Mouse (Mus musculus) liver, postnatal 0 days (tissue): Measurements from ENCODE around the gene Ccl26. TPM values are rescaled to one million over a fixed set of nuclear protein-coding genes. Genes with fewer than 3 reads are reported as not detected.
A peak's percentile ranks its signal among the peaks of the same experiment; 100 is the strongest.

Source experiments
- ATAC-seq: fragments of 200-750 bp; cut with Nextera tagmentation; 2 replicates; pipeline ENCODE4 v1.8.0; 2017; ENCODE audit warnings: mild to moderate bottlenecking, moderate library complexity
- DNase-seq: peaks from one replicate; pipeline ENCODE4 v3.0.0-alpha.2; 2016
- H3K27ac ChIP-seq: fragments of 300-500 bp; sonication (generic); 2 replicates; pipeline ENCODE4 v1.5.1; 2014; ENCODE audit warnings: antibody characterized with exemption, moderate library complexity, mild to moderate bottlenecking, low read depth
- H3K27me3 ChIP-seq: fragments of 300-500 bp; sonication (generic); 2 replicates; pipeline ENCODE4 v1.6.1; 2014; ENCODE audit warnings: low read length, control low read depth, mixed read lengths; ENCODE audit not compliant: insufficient read depth
- H3K36me3 ChIP-seq: fragments of 300-500 bp; sonication (generic); replicated peaks from 2 replicates; pipeline ENCODE4 v1.6.1; 2014; ENCODE audit warnings: mild to moderate bottlenecking, control low read depth, low read length, moderate library complexity, mixed read lengths; ENCODE audit not compliant: insufficient read depth
- H3K4me1 ChIP-seq: fragments of 300-500 bp; sonication (generic); 2 replicates; pipeline ENCODE4 v1.6.1; 2014; ENCODE audit warnings: antibody characterized with exemption, mild to moderate bottlenecking, control low read depth; ENCODE audit not compliant: insufficient read depth
- H3K4me2 ChIP-seq: fragments of 300-500 bp; sonication (generic); 2 replicates; pipeline ENCODE4 v1.6.1; 2014; ENCODE audit warnings: low read depth, mild to moderate bottlenecking, low read length, moderate library complexity, mixed read lengths
- H3K4me3 ChIP-seq: fragments of 300-500 bp; sonication (generic); 2 replicates; pipeline ENCODE4 v1.5.1; 2014; ENCODE audit warnings: low read depth, low read length
- H3K9ac ChIP-seq: fragments of 300-500 bp; sonication (generic); replicated peaks from 2 replicates; pipeline ENCODE4 v1.6.1; 2014; ENCODE audit warnings: mild to moderate bottlenecking, moderate library complexity
- H3K9me3 ChIP-seq: fragments of 300-500 bp; sonication (generic); 2 replicates; pipeline ENCODE4 v1.6.1; 2016; ENCODE audit warnings: mild to moderate bottlenecking, control low read depth, low read length, mixed read lengths
- CTCF ChIP-seq: sonication (generic); IDR thresholded peaks from 2 replicates; pipeline ENCODE4 v1.5.1; 2016; ENCODE audit warnings: antibody characterized with exemption, low read depth
- EP300 ChIP-seq: IDR thresholded peaks from 2 replicates; pipeline ENCODE4 v1.6.1; 2016; ENCODE audit warnings: antibody characterized with exemption, low read depth, mild to moderate bottlenecking
- WGBS: fragments of 180-500 bp; shearing (Covaris S2); extraction: QIAGEN DNeasy Blood & Tissue Kit; methylation state at CpG from one replicate; pipeline ENCODE4 v1.1.7; 2014; ENCODE audit not compliant: insufficient replicate concordance; 5-methylcytosine and 5-hydroxymethylcytosine counted together
- polyA plus RNA-seq: library from polyadenylated mRNA; unstranded; fragments of >200 nt; fragmentation: Nextera tagmentation; extraction: Ambion mirVana; gene quantifications from 2 replicates; pipeline ENCODE4 v1.2.1, GENCODE M21; 2015

The Ccl26 gene
- polyA plus RNA-seq, 1 experiment from 2014 or later, result not detected

DNA sequence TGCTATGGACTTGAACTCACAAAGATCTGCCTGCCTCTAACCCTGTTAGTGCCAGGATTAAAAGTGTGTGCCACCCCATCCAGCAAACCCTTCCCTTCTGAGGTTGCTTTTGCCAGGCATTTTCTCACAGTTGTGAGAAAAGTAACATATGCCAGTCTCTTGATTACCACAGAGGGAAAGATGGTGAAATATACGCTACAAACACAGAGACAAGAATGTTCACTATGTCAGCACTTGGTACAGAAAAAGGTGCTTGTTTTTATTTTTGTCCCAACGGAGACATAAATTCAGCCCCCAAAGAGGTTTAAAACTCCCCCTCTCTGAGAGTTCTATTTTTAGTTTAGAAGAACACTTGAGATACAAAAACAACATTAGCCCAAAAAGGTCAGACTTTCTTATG, 39.3 kb downstream of the Ccl26 start:
- Histone ChIP-seq H3K4me3 (no peak overlapping the region), H3K36me3 (no peaks in the 10 kb centered on the region), H3K9me3 (no peaks in the 10 kb centered on the region), H3K4me1 (no peaks in the 10 kb centered on the region), H3K27ac (no peak overlapping the region), H3K4me2 (no peak overlapping the region), H3K27me3 (no peaks in the 10 kb centered on the region), H3K9ac (no peak overlapping the region)
- DNase-seq (no peak), ATAC-seq (no peak)
- WGBS, result 72% methylated on average over 2 of the region's 2 CpGs
- TF ChIP-seq EP300, result no peak
- no peak for TF ChIP-seq CTCF

DNA sequence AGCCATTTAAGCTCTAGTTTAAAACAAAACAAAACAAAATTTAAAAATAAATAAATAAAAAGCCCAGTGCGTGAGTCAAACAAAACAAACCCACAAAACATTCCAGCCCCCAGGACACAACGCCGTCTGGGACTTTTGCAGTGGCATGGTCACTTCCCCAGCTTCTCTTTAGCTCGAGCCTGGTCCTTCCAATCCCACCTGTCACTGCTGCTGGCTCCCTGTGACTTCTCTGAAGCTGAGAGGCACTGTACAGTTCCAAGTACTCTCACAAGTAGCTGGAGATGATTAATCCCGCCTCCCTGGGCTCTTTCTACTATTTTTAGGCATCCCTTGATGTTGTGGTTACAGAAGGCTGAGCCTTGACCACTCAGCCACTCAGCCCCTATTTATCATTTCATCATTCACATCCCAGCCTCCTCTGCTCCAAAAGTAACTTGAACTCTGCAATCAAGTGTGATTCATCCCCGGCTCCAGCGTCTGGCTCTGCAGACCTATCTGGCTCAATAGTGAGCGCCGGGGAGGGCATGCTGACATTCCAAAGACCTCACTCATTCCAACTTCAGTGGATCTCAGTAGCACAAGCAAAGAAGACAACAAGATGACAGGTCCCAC, 41.2 kb downstream of the Ccl26 start:
- Histone ChIP-seq H3K27me3 (no peaks in the 10 kb centered on the region), H3K9ac (no peak overlapping the region), H3K27ac (no peak overlapping the region), H3K4me1 (no peaks in the 10 kb centered on the region), H3K9me3 (no peaks in the 10 kb centered on the region), H3K36me3 (no peaks in the 10 kb centered on the region), H3K4me2 (no peak overlapping the region), H3K4me3 (no peak overlapping the region)
- ATAC-seq (no peak), DNase-seq (no peak)
- TF ChIP-seq CTCF (no peak), EP300 (no peak)
- WGBS, result 70% methylated on average over 9 of the region's 9 CpGs

DNA sequence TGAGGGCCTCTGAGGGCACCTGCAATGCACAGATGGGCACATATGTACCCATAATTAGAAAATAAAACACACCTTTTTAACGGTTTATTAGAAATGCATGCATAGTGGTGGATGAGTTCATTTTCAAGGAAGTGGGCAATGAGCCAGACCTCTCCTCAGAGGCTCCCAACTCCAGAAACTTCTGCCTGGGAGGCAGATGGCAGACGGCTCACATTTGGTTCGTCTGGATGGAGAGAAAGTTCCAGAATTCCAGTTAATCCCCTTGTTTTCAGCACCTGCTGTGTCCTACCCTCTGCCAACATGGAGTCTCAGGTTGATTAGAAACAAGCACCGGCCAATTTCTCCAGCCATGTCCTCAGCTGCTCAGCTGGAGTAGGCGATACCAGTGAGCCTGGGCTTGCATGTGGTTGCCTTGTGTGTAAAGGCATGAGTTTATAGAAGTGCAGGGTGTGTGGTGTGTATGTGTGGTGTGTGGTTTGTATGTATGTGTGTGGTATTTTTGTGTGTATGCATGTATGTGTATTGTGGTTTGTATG, 46.0 kb downstream of the Ccl26 start:
- Histone ChIP-seq H3K27me3 (no peaks in the 10 kb centered on the region), H3K9ac (no peak overlapping the region), H3K27ac (no peak overlapping the region), H3K4me1 (no peaks in the 10 kb centered on the region), H3K4me3 (no peak overlapping the region), H3K36me3 (no peaks in the 10 kb centered on the region), H3K4me2 (no peak overlapping the region), H3K9me3 (peaks cover 8% of the 10 kb centered on the region; the same call in 1 of the 2 replicates)
- ATAC-seq, result no peak
- WGBS, result 84% methylated on average over 5 of the region's 5 CpGs
- no peak for DNase-seq
- no peak for TF ChIP-seq EP300
- TF ChIP-seq CTCF, result no peak

DNA sequence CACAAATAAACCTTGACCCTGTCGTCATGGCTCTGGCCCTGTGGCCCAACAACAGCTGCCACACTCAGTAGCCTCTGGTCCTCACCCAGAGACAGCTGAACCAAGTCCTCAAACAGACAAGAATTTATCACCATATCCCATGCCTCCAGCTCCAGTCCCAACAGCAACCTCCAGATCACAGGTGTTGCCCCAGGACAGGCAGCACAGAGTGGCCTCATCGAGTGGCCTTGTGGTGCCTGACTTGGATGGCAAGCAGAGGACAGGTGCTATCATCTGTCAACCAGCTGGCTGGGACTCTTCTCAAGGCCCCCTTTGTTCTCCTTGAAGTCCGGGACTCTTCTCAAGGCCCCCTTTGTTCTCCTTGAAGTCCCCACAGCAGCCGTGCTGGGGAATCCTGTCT, 50.2 kb downstream of the Ccl26 start:
- Histone ChIP-seq H3K4me1 (no peaks in the 10 kb centered on the region), H3K9me3 (peaks cover 8% of the 10 kb centered on the region; the same call in 1 of the 2 replicates), H3K4me2 (no peak overlapping the region), H3K9ac (no peak overlapping the region), H3K27me3 (no peaks in the 10 kb centered on the region), H3K4me3 (no peak overlapping the region), H3K27ac (no peak overlapping the region), H3K36me3 (no peaks in the 10 kb centered on the region)
- TF ChIP-seq CTCF (no peak), EP300 (no peak)
- 74% methylated on average over 4 of the region's 4 CpGs for WGBS
- ATAC-seq (no peak), DNase-seq (no peak)

DNA sequence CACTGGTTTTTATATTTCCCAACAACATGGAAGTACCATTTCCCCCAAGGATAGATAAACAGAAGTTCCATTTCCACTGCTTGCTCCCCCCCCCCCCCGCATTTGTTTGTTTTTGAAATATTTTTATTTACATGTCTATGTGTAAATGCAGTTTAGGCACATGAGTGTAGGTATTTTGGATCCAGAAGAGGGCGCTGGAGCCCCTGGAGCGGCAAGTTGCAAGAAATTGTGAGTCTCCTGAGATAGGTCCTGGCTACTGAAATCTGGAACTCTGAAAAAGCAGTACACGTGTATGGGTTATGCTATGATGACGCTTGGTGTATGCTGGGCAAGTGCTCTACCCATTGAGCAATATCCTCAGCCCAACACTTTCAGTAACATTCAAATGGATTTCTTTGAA, 52.3 kb downstream of the Ccl26 start:
- no peak overlapping the region for H3K4me2 ChIP-seq
- WGBS, result 50% methylated on average over 5 of the region's 5 CpGs

More for the DNA sequence above, 52.3 kb downstream of the Ccl26 start:
- DNase-seq (no peak), ATAC-seq (no peak)
- peak; percentile 29 for TF ChIP-seq CTCF
- TF ChIP-seq EP300, result no peak
- H3K36me3 ChIP-seq, result no peaks in the 10 kb centered on the region
- H3K9me3 ChIP-seq, result peaks cover 6% of the 10 kb centered on the region; the same call in 1 of the 2 replicates
- H3K27me3 ChIP-seq, result no peaks in the 10 kb centered on the region
- H3K4me3 ChIP-seq, result no peak overlapping the region
- H3K27ac ChIP-seq, result no peak overlapping the region
- no peaks in the 10 kb centered on the region for H3K4me1 ChIP-seq
- H3K9ac ChIP-seq, result no peak overlapping the region

Other genes with a start within 250 kb of the Ccl26 start
- not detected in 2 replicates for gene Fkbp6, start 213.5 kb downstream of the Ccl26 start, polyA plus RNA-seq
- not detected in 2 replicates for gene Trim50, start 210.3 kb downstream of the Ccl26 start, polyA plus RNA-seq
- 9.4 and 10.0 TPM in 2 replicates for gene Nsun5, start 193.6 kb downstream of the Ccl26 start, polyA plus RNA-seq
- 3.2 and 3.5 TPM in 2 replicates for gene Pom121, start 169.0 kb downstream of the Ccl26 start, polyA plus RNA-seq
- gene Hip1, start 18.4 kb downstream of the Ccl26 start, polyA plus RNA-seq, result 2.4 and 2.7 TPM in 2 replicates
- gene Ccl24, start 9.5 kb upstream of the Ccl26 start, polyA plus RNA-seq, result 25.6 and 28.4 TPM in 2 replicates
- 22.6 and 28.3 TPM in 2 replicates for gene Rhbdd2, start 69.0 kb upstream of the Ccl26 start, polyA plus RNA-seq
- 302 and 303 TPM in 2 replicates for gene Por, start 106.5 kb upstream of the Ccl26 start, polyA plus RNA-seq
- gene Tmem120a, start 180.9 kb upstream of the Ccl26 start, polyA plus RNA-seq, result 80.8 and 82.7 TPM in 2 replicates
- gene Styxl1, start 214.8 kb upstream of the Ccl26 start, polyA plus RNA-seq, result 0.46 and 0.49 TPM in 2 replicates
- gene Mdh2, start 214.9 kb upstream of the Ccl26 start, polyA plus RNA-seq, result 296 and 319 TPM in 2 replicates
- not detected in 2 replicates for gene Srrm3, start 243.3 kb upstream of the Ccl26 start, polyA plus RNA-seq